Mouse (Mus musculus): ENCODE data around the gene Ftcd.

- TF ChIP-seq CTCF (IDR thresholded peaks at IDR 0.05; ENCODE audit: extremely low read depth, insufficient read depth, insufficient read length, insufficient replicate concordance) (no peak), POLR2A (IDR thresholded peaks at IDR 0.05; ENCODE audit: low read depth, low read length) (no peak)
Observed at GRCm38 (mm10) chr10:76627714-76628113, 52.3 kb downstream of the Ftcd start.

All from spleen, adult 2 months (tissue).